In genomic region chr5:62672736-62673436, GRCm38 (mm10) we compare ENCODE assay signal across 14 mouse cellular contexts.
A peak's percentile ranks its signal among the peaks of the same experiment; 100 is the strongest.
DNase-seq lines count a peak whose midpoint lies in the region; ATAC-seq and TF ChIP-seq lines count a peak whose summit lies in the region.
"Had no signal": no experiment of that assay in that cellular context is flagged by ENCODE, and none has a peak within 500 bp of the region (broad histone marks: within the 10 kb centered on the region; RNA-seq: fewer than 3 reads in every experiment).

No protein-coding gene starts in this region.

- H3K36me3 ChIP-seq in kidney, adult 2 months (ENCODE audit: control insufficient read depth, insufficient read depth, low read length): no peaks in the 10 kb centered on the region; the same call in 1 of the 2 replicates
- no peaks in the 10 kb centered on the region for H3K36me3 ChIP-seq in hindbrain, embryonic 12.5 days
- H3K36me3 ChIP-seq in midbrain, postnatal 0 days (ENCODE audit: insufficient read depth, low read length): no peaks in the 10 kb centered on the region
- H3K36me3 ChIP-seq: heart, embryonic 13.5 days had no signal

- no peak overlapping the region for H3K4me3 ChIP-seq in kidney, adult 2 months (ENCODE audit: insufficient read depth, low read depth, low read length)
- H3K4me3 ChIP-seq in hindbrain, embryonic 12.5 days: no peak overlapping the region
- no peak overlapping the region for H3K4me3 ChIP-seq in midbrain, postnatal 0 days (ENCODE audit: low read depth, low read length)
- H3K4me3 ChIP-seq: heart, embryonic 13.5 days; megakaryocyte, embryonic 14.5 days had no signal

- H3K27me3 ChIP-seq in kidney, adult 2 months (replicated peaks; ENCODE audit: control insufficient read depth, insufficient read depth, low read length): no peaks in the 10 kb centered on the region
- no peaks in the 10 kb centered on the region for H3K27me3 ChIP-seq in hindbrain, embryonic 12.5 days
- no peaks in the 10 kb centered on the region for H3K27me3 ChIP-seq in midbrain, postnatal 0 days (ENCODE audit: insufficient read depth, low read length)
- H3K27me3 ChIP-seq: CH12.LX; heart, embryonic 13.5 days; megakaryocyte, embryonic 14.5 days had no signal

- no peaks in the 10 kb centered on the region for H3K4me1 ChIP-seq in kidney, adult 2 months (ENCODE audit: control insufficient read depth, insufficient read depth, low read length)
- H3K4me1 ChIP-seq in hindbrain, embryonic 12.5 days: peaks cover 7% of the 10 kb centered on the region
- H3K4me1 ChIP-seq in midbrain, postnatal 0 days (ENCODE audit: insufficient read depth, low read length): no peaks in the 10 kb centered on the region
- H3K4me1 ChIP-seq: megakaryocyte, embryonic 14.5 days had no signal

- peak; percentile 7 for DNase-seq in kidney, postnatal 10 days
- no peak for DNase-seq in kidney, adult 2 months
- peak; percentile 5 for DNase-seq in embryo, embryonic 11.5 days (ENCODE audit: low read depth, low spot score)
- peak; percentile 15 for DNase-seq in midbrain, postnatal 0 days (ENCODE audit: low spot score)
- no peak for DNase-seq in thymus, postnatal 4 days
- DNase-seq in cerebellum, adult 11 months: no peak
- no peak for DNase-seq in gastrocnemius, postnatal 25 days
- DNase-seq: cerebellum, adult 2 months; liver; thymus, adult 2 months had no signal

- H3K9ac ChIP-seq in hindbrain, embryonic 12.5 days: no peak overlapping the region
- no peak overlapping the region for H3K9ac ChIP-seq in midbrain, postnatal 0 days (replicated peaks; ENCODE audit: low read length, poor library complexity, severe bottlenecking)
- H3K9ac ChIP-seq: heart, embryonic 13.5 days had no signal

- H3K9me3 ChIP-seq in hindbrain, embryonic 12.5 days (replicated peaks): no peaks in the 10 kb centered on the region
- H3K9me3 ChIP-seq in midbrain, postnatal 0 days (ENCODE audit: low read length): no peaks in the 10 kb centered on the region
- H3K9me3 ChIP-seq: heart, embryonic 13.5 days; megakaryocyte, embryonic 14.5 days had no signal

- no peak for TF ChIP-seq POLR2A in kidney, adult 2 months (IDR thresholded peaks at IDR 0.05; ENCODE audit: low read depth, low read length)

- peak; percentile 80 for ATAC-seq in hindbrain, embryonic 12.5 days (ENCODE audit: low FRiP score)
- ATAC-seq in midbrain, postnatal 0 days (ENCODE audit: low FRiP score): no peak

- 29% methylated on average over 9 of the region's 9 CpGs for WGBS in kidney, adult 2 months
- 19% methylated on average over 9 of the region's 9 CpGs for WGBS in hindbrain, embryonic 12.5 days
- 20% methylated on average over 9 of the region's 9 CpGs for WGBS in midbrain, postnatal 0 days

- no peak for TF ChIP-seq CTCF in kidney, adult 2 months (conservative IDR thresholded peaks at IDR 0.05; ENCODE audit: insufficient read depth, insufficient read length, low read depth, low read length)
- no peak for TF ChIP-seq CTCF in midbrain, postnatal 0 days (IDR thresholded peaks at IDR 0.05)

- peak overlapping the region; percentile 34 for H3K4me2 ChIP-seq in hindbrain, embryonic 12.5 days (replicated peaks)
- peak overlapping the region; percentile 18; the same call in 1 of the 2 replicates for H3K4me2 ChIP-seq in midbrain, postnatal 0 days (ENCODE audit: low read depth, low read length, poor library complexity, severe bottlenecking)
- H3K4me2 ChIP-seq: heart, embryonic 13.5 days had no signal

- no peak overlapping the region for H3K27ac ChIP-seq in kidney, adult 2 months (ENCODE audit: insufficient read depth, low read depth, low read length)
- H3K27ac ChIP-seq in hindbrain, embryonic 12.5 days: peak overlapping the region; percentile 57
- 0 out of 2 replicates have a peak overlapping the region, but pooled peaks have one; percentile 3 for H3K27ac ChIP-seq in midbrain, postnatal 0 days (ENCODE audit: low read depth, low read length)
- H3K27ac ChIP-seq: heart, embryonic 13.5 days had no signal

Comparison
In these comparisons a context has a peak if more than half of its experiments do, and no peak if none do; other contexts are left out.
1. DNase-seq: peak in kidney, postnatal 10 days (single experiment), embryo, embryonic 11.5 days (single experiment) and midbrain, postnatal 0 days (single experiment); none in kidney, adult 2 months (single experiment), thymus, postnatal 4 days (single experiment), cerebellum, adult 11 months (single experiment) and gastrocnemius, postnatal 25 days (single experiment).